Mouse (Mus musculus) neutrophil, adult 83 days (primary cell): Measurements from ENCODE around the gene Olfr1261. TPM values are rescaled to one million over a fixed set of nuclear protein-coding genes. Genes with fewer than 3 reads are reported as not detected.

Source experiments
- total RNA-seq, 2 experiments: library from RNA; stranded (reverse); gene quantifications; one replicate each; pipeline ENCODE4 v1.2.4; 2023

Gene Olfr1261
- not detected for total RNA-seq

GRCm38 (mm10) chr2:89990921-89991320 lies at the start of gene Olfr1261:
Gene Olfr1261, plus strand, starts transcription at chr2:89991221.

GRCm38 (mm10) chr2:89948564-89948963 lies 42.5 kb upstream of the Olfr1261 start, which contains the start of gene Olfr1259:
Gene Olfr1259, minus strand, starts transcription at chr2:89948664.

GRCm38 (mm10) chr2:89974184-89974583 lies 16.8 kb upstream of the Olfr1261 start, which contains the start of gene Olfr1260:
Gene Olfr1260, plus strand, starts transcription at chr2:89974340.

GRCm38 (mm10) chr2:89999845-90000244 lies 8.8 kb downstream of the Olfr1261 start, which contains the start of gene Olfr1262:
Gene Olfr1262, plus strand, starts transcription at chr2:90000145.

GRCm38 (mm10) chr2:90011831-90012230 lies 20.8 kb downstream of the Olfr1261 start, which contains the start of gene Olfr1263:
Gene Olfr1263, plus strand, starts transcription at chr2:90012131.

GRCm38 (mm10) chr2:90025477-90025876 lies 34.5 kb downstream of the Olfr1261 start, which contains the start of gene Olfr1264:
Gene Olfr1264, minus strand, starts transcription at chr2:90025577.

GRCm38 (mm10) chr2:90035037-90035436 lies 44.0 kb downstream of the Olfr1261 start, which contains the start of gene Olfr1265:
Gene Olfr1265, plus strand, starts transcription at chr2:90035337.

Other genes with a start within 250 kb of the Olfr1261 start
- gene Olfr1253, start 234.1 kb upstream of the Olfr1261 start, total RNA-seq: not detected
- not detected for gene Olfr1254, start 197.6 kb upstream of the Olfr1261 start, total RNA-seq
- not detected for gene Olfr1255, start 179.2 kb upstream of the Olfr1261 start, total RNA-seq
- gene Olfr1256, start 149.7 kb upstream of the Olfr1261 start, total RNA-seq: not detected
- not detected for gene Olfr48, start 143.0 kb upstream of the Olfr1261 start, total RNA-seq
- gene Olfr1257, start 112.8 kb upstream of the Olfr1261 start, total RNA-seq: not detected
- gene Olfr1258, start 63.9 kb upstream of the Olfr1261 start, total RNA-seq: not detected
- gene Olfr1259, start 42.6 kb upstream of the Olfr1261 start, total RNA-seq: not detected
- not detected for gene Olfr1260, start 16.9 kb upstream of the Olfr1261 start, total RNA-seq
- not detected for gene Olfr1262, start 8.9 kb downstream of the Olfr1261 start, total RNA-seq
- not detected for gene Olfr1263, start 20.9 kb downstream of the Olfr1261 start, total RNA-seq
- gene Olfr1264, start 34.4 kb downstream of the Olfr1261 start, total RNA-seq: not detected
- not detected for gene Olfr1265, start 44.1 kb downstream of the Olfr1261 start, total RNA-seq
- not detected for gene Olfr140, start 72.4 kb downstream of the Olfr1261 start, total RNA-seq
- not detected for gene Olfr1269, start 130.2 kb downstream of the Olfr1261 start, total RNA-seq
- gene Olfr32, start 151.1 kb downstream of the Olfr1261 start, total RNA-seq: not detected
- gene Olfr1270, start 161.9 kb downstream of the Olfr1261 start, total RNA-seq: not detected
- under 1 TPM; 0.22 to 0.53 TPM for gene Olfr1506, start 233.3 kb downstream of the Olfr1261 start, total RNA-seq